Mouse (Mus musculus) megakaryocyte progenitor cell, adult 5-6 weeks (primary cell): ENCODE results near the gene Bak1. TPM values are rescaled to one million over a fixed set of nuclear protein-coding genes. Genes with fewer than 3 reads are reported as not detected.

Experiments used
- ATAC-seq: replicated peaks from 2 replicates; pipeline ENCODE4 v1.8.0; 2016; ENCODE audit warnings: mild to moderate bottlenecking, moderate TSS enrichment, inconsistent platforms; ENCODE audit not compliant: poor library complexity
- total RNA-seq, 2 experiments: library from RNA; stranded (forward) in 1 of 2; stranded (reverse) in 1 of 2; fragments of 157-497, 149-512 nt in 1 of 2; fragments of 200-1000 nt in 1 of 2; gene quantifications; 2 replicates each; pipeline versions ENCODE4 v1.2.3 to v1.2.4; 2015 to 2017

Gene Bak1
- total RNA-seq, 2 experiments from 2014 or later = 68.7 to 135 TPM

GRCm38 (mm10) chr17:27025326-27025902 is 3.4 kb downstream of the Bak1 start:
- ATAC-seq = peak; percentile 17; the same call in 1 of the 2 replicates

DNA sequence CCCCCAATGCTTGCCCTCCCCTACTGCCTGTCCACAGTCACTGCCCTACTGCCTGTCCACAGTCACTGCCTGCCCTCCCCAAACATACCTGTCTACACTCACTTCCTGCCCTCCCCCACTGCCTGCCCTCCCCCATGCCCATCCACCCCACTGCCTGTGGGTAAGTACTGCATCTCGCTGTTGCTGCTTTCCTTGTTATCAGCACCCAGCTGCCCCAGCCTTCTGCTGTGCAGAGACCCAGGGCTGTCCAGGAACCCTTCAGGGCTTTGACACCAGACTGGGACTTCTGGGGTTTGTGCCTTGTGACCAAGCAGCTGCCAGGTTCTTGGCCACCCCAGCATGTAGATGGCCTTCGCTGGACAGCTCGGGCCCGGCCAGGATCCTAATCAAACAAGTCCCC is 5.5 kb downstream of the Bak1 start:
- peak; percentile 45 for ATAC-seq

GRCm38 (mm10) chr17:27021736-27022135 is 7.1 kb downstream of the Bak1 start:
- no peak for ATAC-seq

GRCm38 (mm10) chr17:27021076-27021475 is 7.7 kb downstream of the Bak1 start:
- ATAC-seq = no peak

- no peak for ATAC-seq
Observed at GRCm38 (mm10) chr17:27018555-27019196, 10.1 kb downstream of the Bak1 start.

- ATAC-seq = peak; percentile 82
Observed at GRCm38 (mm10) chr17:27017564-27018499, 11.0 kb downstream of the Bak1 start.

DNA sequence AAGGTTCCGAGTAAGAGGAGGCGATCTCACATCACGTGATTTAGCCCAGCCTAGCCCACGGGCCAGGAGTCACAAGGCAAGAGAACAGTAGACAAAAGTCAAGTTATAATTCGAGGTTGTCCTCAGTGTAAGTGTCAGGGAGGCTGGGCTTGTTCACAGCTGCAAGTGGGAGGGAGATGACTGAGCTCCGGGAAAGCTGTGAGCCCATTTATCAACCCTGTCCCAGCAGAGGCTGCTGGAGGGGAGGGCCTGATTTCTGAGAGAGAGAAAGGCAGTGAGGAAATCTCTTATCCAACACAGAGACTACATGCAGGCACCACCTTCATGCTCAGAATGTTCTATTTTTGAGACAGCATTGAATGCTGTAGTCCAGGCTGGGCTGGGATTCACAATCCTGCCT is 15.9 kb downstream of the Bak1 start:
- peak; percentile 52 for ATAC-seq

- peak; percentile 89 for ATAC-seq
Observed at GRCm38 (mm10) chr17:27011998-27012672, 16.7 kb downstream of the Bak1 start.

GRCm38 (mm10) chr17:27011167-27011566 is 17.6 kb downstream of the Bak1 start:
- ATAC-seq = no peak

GRCm38 (mm10) chr17:27008277-27008676 is 20.5 kb downstream of the Bak1 start:
- ATAC-seq = no peak

GRCm38 (mm10) chr17:27005644-27006043 is 23.2 kb downstream of the Bak1 start:
- ATAC-seq = 0 out of 2 replicates have a peak, but pooled peaks have one; percentile 48

GRCm38 (mm10) chr17:27004903-27005485 is 23.8 kb downstream of the Bak1 start:
- no peak for ATAC-seq

DNA sequence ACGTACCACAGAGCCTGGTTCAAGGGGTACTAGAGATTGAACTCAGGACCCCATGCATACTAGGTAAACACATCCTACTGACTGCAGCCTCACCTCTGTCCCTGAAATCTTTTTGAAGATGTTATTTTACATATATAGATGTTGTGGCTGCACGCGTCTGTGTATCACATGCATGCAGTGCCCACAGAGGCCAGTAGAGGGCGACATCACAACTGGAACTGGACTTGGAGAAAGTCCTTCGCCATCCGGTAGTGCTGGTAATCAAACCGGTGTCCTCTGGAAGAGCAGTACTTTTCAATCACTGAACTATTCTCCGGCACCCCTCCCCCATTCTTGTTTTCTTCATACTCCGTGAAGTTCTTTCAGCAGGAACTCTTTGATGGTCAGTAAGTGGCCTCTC is 24.4 kb downstream of the Bak1 start:
- peak; percentile 42; the same call in 1 of the 2 replicates for ATAC-seq

DNA sequence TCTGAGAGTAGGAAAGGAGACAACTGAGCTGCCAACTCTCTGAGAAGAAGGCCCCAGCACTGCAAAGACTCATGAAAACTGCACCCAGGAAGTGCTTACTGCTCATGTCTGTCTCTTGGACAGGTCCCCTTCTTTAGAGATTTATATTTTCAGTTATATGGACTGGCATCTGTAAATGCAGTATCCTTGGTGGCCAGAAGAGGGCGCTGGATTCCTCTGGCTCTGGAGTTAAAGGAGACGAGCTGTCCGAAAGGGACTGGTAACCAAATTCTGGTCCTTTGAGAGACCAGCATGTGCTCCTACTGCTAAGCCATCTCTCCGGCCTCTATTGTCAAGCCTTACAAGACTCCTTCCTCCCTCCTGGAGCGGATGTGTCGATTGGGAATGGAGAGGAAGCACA is 26.9 kb downstream of the Bak1 start:
- peak; percentile 51; the same call in 1 of the 2 replicates for ATAC-seq

DNA sequence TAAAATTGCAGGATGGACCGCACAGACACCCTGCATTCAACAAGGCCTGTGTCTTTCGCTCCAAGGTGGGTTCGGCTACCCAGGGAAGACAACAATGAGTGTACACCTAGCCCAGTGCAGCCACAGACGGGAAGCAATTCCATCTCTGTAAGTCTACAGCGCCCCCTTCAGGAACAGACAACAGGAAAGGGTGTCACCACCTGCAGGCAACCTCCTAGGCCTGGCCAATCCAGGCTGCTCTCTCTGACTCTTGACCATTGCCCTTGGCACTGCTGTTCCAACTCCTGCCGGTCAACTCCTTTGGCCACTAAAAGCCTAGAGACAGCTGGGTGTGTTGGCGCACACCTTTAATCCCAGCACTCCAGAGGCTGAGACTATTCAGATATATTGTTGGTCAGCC is 27.7 kb downstream of the Bak1 start:
- ATAC-seq = peak; percentile 67

GRCm38 (mm10) chr17:26999996-27000395 is 28.8 kb downstream of the Bak1 start:
- ATAC-seq = 0 out of 2 replicates have a peak, but pooled peaks have one; percentile 15

- no peak for ATAC-seq
Observed at GRCm38 (mm10) chr17:26998283-26998682, 30.5 kb downstream of the Bak1 start.

DNA sequence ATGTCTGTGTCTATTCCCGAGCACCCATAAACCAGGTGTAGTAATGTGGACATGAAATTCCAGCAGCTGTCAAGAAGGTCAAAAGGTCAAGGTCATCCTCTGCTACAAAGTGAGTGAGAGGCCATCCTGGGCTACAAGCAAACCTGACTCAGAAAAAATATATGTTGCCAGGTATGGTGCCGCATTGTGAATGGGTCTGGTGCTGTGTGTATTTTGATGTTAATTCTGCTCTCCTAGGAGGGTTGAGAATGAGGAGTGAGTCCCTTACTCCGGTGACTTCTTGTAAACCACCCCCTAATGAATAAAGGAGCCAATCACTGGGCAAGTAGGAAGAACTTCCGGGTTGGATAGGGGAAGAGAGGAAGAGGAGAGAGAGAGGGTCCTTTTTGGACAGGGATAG is 31.1 kb downstream of the Bak1 start:
- ATAC-seq = no peak

DNA sequence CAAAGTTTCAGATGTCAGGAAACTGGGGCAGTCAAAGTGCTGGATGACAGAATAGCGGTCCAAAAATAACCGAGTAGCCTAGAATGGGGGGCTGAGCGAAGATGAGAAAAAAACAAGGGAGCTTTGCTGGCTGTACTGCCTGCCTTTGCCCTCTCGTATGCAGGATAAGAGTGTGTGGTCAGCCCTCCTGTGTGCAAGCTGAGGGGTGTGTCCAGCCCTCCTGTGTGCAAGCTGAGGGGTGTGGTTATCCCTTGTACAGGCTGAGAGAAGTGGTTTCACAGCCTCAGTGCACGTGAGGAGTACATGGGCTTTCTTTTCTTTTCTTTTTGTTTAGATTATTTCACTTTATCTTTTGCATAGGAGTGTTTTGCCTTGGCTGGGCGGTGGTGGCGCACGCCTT is 33.2 kb downstream of the Bak1 start:
- ATAC-seq = peak; percentile 75

- ATAC-seq = no peak
Observed at GRCm38 (mm10) chr17:26995006-26995405, 33.8 kb downstream of the Bak1 start.

DNA sequence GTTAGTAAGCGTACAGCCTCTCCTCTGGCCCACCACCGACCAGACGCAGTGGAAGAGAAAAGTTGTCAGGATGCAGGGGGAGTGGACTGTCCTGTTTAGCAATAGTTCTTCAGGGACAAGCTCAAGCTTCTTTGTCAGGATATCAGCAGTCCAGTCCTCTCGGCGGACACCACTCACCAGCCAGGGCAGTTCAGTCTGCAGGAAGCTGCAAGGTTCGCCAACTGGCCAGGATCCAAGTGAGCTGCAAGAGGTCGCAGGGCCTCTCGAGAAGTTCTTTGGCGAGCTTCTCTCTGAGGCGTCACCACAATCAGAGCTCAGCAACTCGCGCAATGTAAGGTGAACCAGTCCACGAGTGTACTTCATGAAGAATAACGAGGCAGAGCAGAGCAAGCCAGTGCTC is 34.4 kb downstream of the Bak1 start:
- ATAC-seq = no peak
